Comparison of ENCODE assay signal across 8 mouse cellular contexts in genomic region chr7:29852831-29853218, GRCm38 (mm10). TPM values are rescaled to one million over a fixed set of nuclear protein-coding genes. Genes with fewer than 3 reads are reported as not detected.
A peak's percentile ranks its signal among the peaks of the same experiment; 100 is the strongest.
DNase-seq lines count a peak whose midpoint lies in the region; ATAC-seq and TF ChIP-seq lines count a peak whose summit lies in the region.

No protein-coding gene starts in this region.

- peak overlapping the region; percentile 92 for H3K4me2 ChIP-seq in heart, embryonic 12.5 days
- peak overlapping the region; percentile 63 for H3K4me2 ChIP-seq in forebrain, embryonic 16.5 days (ENCODE audit: low read length)

- peaks cover 5% of the 10 kb centered on the region; the same call in 1 of the 2 replicates for H3K4me1 ChIP-seq in heart, embryonic 12.5 days (replicated peaks)
- no peaks in the 10 kb centered on the region for H3K4me1 ChIP-seq in ES-Bruce4 (ENCODE audit: control insufficient read depth, insufficient read depth, low read length)
- H3K4me1 ChIP-seq in forebrain, embryonic 16.5 days (replicated peaks; ENCODE audit: control insufficient read depth, insufficient read depth, low read length), result peaks cover 12% of the 10 kb centered on the region

- H3K79me2 ChIP-seq in macrophage (ENCODE audit: inconsistent target), result no peaks in the 10 kb centered on the region

- H3K9ac ChIP-seq in heart, embryonic 12.5 days, result peak overlapping the region; percentile 65
- peak overlapping the region; percentile 40 for H3K9ac ChIP-seq in ES-Bruce4 (ENCODE audit: low read depth, poor library complexity, severe bottlenecking)
- peak overlapping the region; percentile 58 for H3K9ac ChIP-seq in forebrain, embryonic 16.5 days (replicated peaks; ENCODE audit: low read depth, low read length)

- H3K36me3 ChIP-seq in heart, embryonic 12.5 days, result peaks cover 14% of the 10 kb centered on the region; the same call in 1 of the 2 replicates
- H3K36me3 ChIP-seq in ES-Bruce4 (ENCODE audit: control insufficient read depth, insufficient read depth, low read length, poor library complexity, severe bottlenecking), result peaks cover 9% of the 10 kb centered on the region
- peaks cover 6% of the 10 kb centered on the region for H3K36me3 ChIP-seq in forebrain, embryonic 16.5 days (ENCODE audit: control insufficient read depth, insufficient read depth)
- no peaks in the 10 kb centered on the region for H3K36me3 ChIP-seq in macrophage (ENCODE audit: inconsistent target)

- ATAC-seq in heart, embryonic 12.5 days (ENCODE audit: insufficient number of reproducible peaks, low FRiP score), result no peak
- ATAC-seq in forebrain, embryonic 16.5 days, result 0 out of 2 replicates have a peak, but pooled peaks have one; percentile 2
- no peak for ATAC-seq in megakaryocyte progenitor cell, adult 5-6 weeks (replicated peaks; ENCODE audit: poor library complexity)

- intact Hi-C loops in heart, postnatal 10 days (cut with DNase I), result loop anchor here (5.0 kb wide), 1 partner anchor 86 kb away; the partner anchor contains the start of gene Zfp84

- no peak for TF ChIP-seq EP300 in ES-Bruce4 (IDR thresholded peaks at IDR 0.05; ENCODE audit: insufficient read depth, low read depth, low read length)

- H3K4me3 ChIP-seq in heart, embryonic 12.5 days, result peak overlapping the region; percentile 66
- H3K4me3 ChIP-seq in ES-Bruce4 (ENCODE audit: low read depth, low read length), result peak overlapping the region; percentile 83
- peak overlapping the region; percentile 46 for H3K4me3 ChIP-seq in forebrain, embryonic 16.5 days (replicated peaks; ENCODE audit: low read length)
- peak overlapping the region; percentile 71 for H3K4me3 ChIP-seq in macrophage (ENCODE audit: inconsistent target)

- no peak overlapping the region for H3K27ac ChIP-seq in heart, embryonic 12.5 days (ENCODE audit: poor library complexity, severe bottlenecking)
- H3K27ac ChIP-seq in ES-Bruce4 (ENCODE audit: insufficient read depth, low read length), result no peak overlapping the region
- no peak overlapping the region for H3K27ac ChIP-seq in forebrain, embryonic 16.5 days (ENCODE audit: low read length)
- H3K27ac ChIP-seq in macrophage, result no peak overlapping the region

- TF ChIP-seq CTCF in ES-Bruce4 (IDR thresholded peaks at IDR 0.05; ENCODE audit: low read depth, low read length), result no peak

- no peak for DNase-seq in heart, postnatal 10 days
- no peak for DNase-seq in adrenal gland, postnatal 36 days
- no peak for DNase-seq in spleen, postnatal 36 days (ENCODE audit: low spot score in 2 of 2)

- H3K27me3 ChIP-seq in heart, embryonic 12.5 days (replicated peaks), result no peaks in the 10 kb centered on the region
- H3K27me3 ChIP-seq in ES-Bruce4 (ENCODE audit: control insufficient read depth, insufficient read depth, low read length, poor library complexity, severe bottlenecking), result no peaks in the 10 kb centered on the region
- no peaks in the 10 kb centered on the region for H3K27me3 ChIP-seq in forebrain, embryonic 16.5 days (replicated peaks; ENCODE audit: control insufficient read depth, insufficient read depth, low read length)

- no peak for TF ChIP-seq POLR2A in ES-Bruce4 (IDR thresholded peaks at IDR 0.05; ENCODE audit: insufficient read depth, low read length)

- 0 out of 2 replicates have a peak, but pooled peaks cover 6% of the 10 kb centered on the region for H3K9me3 ChIP-seq in heart, embryonic 12.5 days (replicated peaks)
- H3K9me3 ChIP-seq in ES-Bruce4 (replicated peaks; ENCODE audit: control insufficient read depth, insufficient read depth, low read length, poor library complexity, severe bottlenecking), result 0 out of 2 replicates have a peak, but pooled peaks cover 3% of the 10 kb centered on the region
- no peaks in the 10 kb centered on the region for H3K9me3 ChIP-seq in forebrain, embryonic 16.5 days (ENCODE audit: control insufficient read depth, low read length)

- WGBS in heart, embryonic 12.5 days, result 50% methylated on average over 9 of the region's 9 CpGs
- WGBS in forebrain, embryonic 16.5 days, result 55% methylated on average over 9 of the region's 9 CpGs
- WGBS in macrophage (ENCODE audit: missing documents), result 65% methylated on average over 9 of the region's 9 CpGs

RNA-seq across cellular contexts. Expression of gene Zfp940, which starts 0.6 kb away (rescaled TPM):
- 2.7 and 3.0 TPM in 2 replicates for polyA plus RNA-seq in heart, embryonic 12.5 days (2016; fragmentation: Nextera tagmentation; extraction: Ambion mirVana)
- total RNA-seq in heart, postnatal 10 days (2021), result under 1 TPM; 0.37 to 0.48 TPM
- polyA plus RNA-seq in ES-Bruce4 (2011; ENCODE audit: insufficient read depth, insufficient read length, low read depth, missing spikeins) (10.2 and 13.9 TPM in 2 replicates), macrophage (2018) (0.31 to 0.79 TPM (median 0.50 TPM) in 3 replicates)
- 15.7 and 18.2 TPM in 2 replicates for polyA plus RNA-seq in forebrain, embryonic 16.5 days (2015; fragmentation: Nextera tagmentation; extraction: Ambion mirVana)
- 1 to 10 TPM in 5 of 26 experiments, under 1 TPM in 13, not detected in 8; 0.12 to 2.1 (median 0.70) TPM for total RNA-seq in macrophage (2018; cell fraction: chromatin; rRNA removed)
- under 1 TPM; 0.14 to 0.82 (median 0.41) TPM for total RNA-seq in macrophage (2018; cell fraction: cytosol; rRNA removed)
- 1 to 10 TPM in 5 of 26 experiments, under 1 TPM in 18, not detected in 3; 0.17 to 2.0 (median 0.50) TPM for total RNA-seq in macrophage (2018; cell fraction: nucleus; rRNA removed)
- total RNA-seq in adrenal gland, postnatal 36 days (2021), result 1 to 10 TPM; 1.3 to 1.4 TPM
- total RNA-seq in megakaryocyte progenitor cell, adult 5-6 weeks (2015), result 3.3 TPM in 2 replicates
- total RNA-seq in megakaryocyte progenitor cell, adult 5-6 weeks (2017), result 4.0 and 5.2 TPM in 2 replicates

RNA-seq across cellular contexts. Expression of gene Zfp420, which starts 7.0 kb away (rescaled TPM):
- polyA plus RNA-seq in heart, embryonic 12.5 days (2016; fragmentation: Nextera tagmentation; extraction: Ambion mirVana), result 4.4 and 4.6 TPM in 2 replicates
- total RNA-seq in heart, postnatal 10 days (2021), result 1 to 10 TPM; 3.1 to 3.8 TPM
- polyA plus RNA-seq in ES-Bruce4 (2011; ENCODE audit: insufficient read depth, insufficient read length, low read depth, missing spikeins), result 11.4 and 13.4 TPM in 2 replicates
- 23.4 and 23.7 TPM in 2 replicates for polyA plus RNA-seq in forebrain, embryonic 16.5 days (2015; fragmentation: Nextera tagmentation; extraction: Ambion mirVana)
- 10 to 100 TPM in 18 of 26 experiments, 1 to 10 TPM in 8; 3.2 to 39.4 (median 16.0) TPM for total RNA-seq in macrophage (2018; cell fraction: chromatin; rRNA removed)
- 1 to 10 TPM in 21 of 26 experiments, under 1 TPM in 5; 0.29 to 4.1 (median 1.9) TPM for total RNA-seq in macrophage (2018; cell fraction: cytosol; rRNA removed)
- 10 to 100 TPM in 15 of 26 experiments, 1 to 10 TPM in 11; 3.6 to 32.3 (median 11.0) TPM for total RNA-seq in macrophage (2018; cell fraction: nucleus; rRNA removed)
- polyA plus RNA-seq in macrophage (2018), result 2.0 to 2.8 TPM (median 2.5 TPM) in 3 replicates
- 1 to 10 TPM; 5.0 to 6.3 TPM for total RNA-seq in adrenal gland, postnatal 36 days (2021)
- total RNA-seq in megakaryocyte progenitor cell, adult 5-6 weeks (2015), result 4.5 and 7.4 TPM in 2 replicates
- 0.96 and 2.9 TPM in 2 replicates for total RNA-seq in megakaryocyte progenitor cell, adult 5-6 weeks (2017)

RNA-seq across cellular contexts. Expression of gene Zfp790, which starts 36.9 kb away (rescaled TPM):
- polyA plus RNA-seq in heart, embryonic 12.5 days (2016; fragmentation: Nextera tagmentation; extraction: Ambion mirVana), result 10.9 and 11.4 TPM in 2 replicates
- total RNA-seq in heart, postnatal 10 days (2021), result 10 to 100 TPM; 12.0 to 14.1 TPM
- polyA plus RNA-seq in ES-Bruce4 (2011; ENCODE audit: insufficient read depth, insufficient read length, low read depth, missing spikeins) (6.2 and 7.4 TPM in 2 replicates), macrophage (2018) (7.8 to 8.9 TPM (median 8.4 TPM) in 3 replicates)
- polyA plus RNA-seq in forebrain, embryonic 16.5 days (2015; fragmentation: Nextera tagmentation; extraction: Ambion mirVana), result 33.8 and 37.1 TPM in 2 replicates
- total RNA-seq in macrophage (2018; cell fraction: chromatin; rRNA removed), result 10 to 100 TPM in 16 of 26 experiments, 1 to 10 TPM in 10; 3.9 to 36.7 (median 15.8) TPM
- 10 to 100 TPM in 15 of 26 experiments, 1 to 10 TPM in 11; 2.8 to 14.3 (median 10.5) TPM for total RNA-seq in macrophage (2018; cell fraction: cytosol; rRNA removed)
- 10 to 100 TPM in 11 of 26 experiments, 1 to 10 TPM in 15; 2.3 to 27.0 (median 8.9) TPM for total RNA-seq in macrophage (2018; cell fraction: nucleus; rRNA removed)
- 10 to 100 TPM; 15.6 to 16.0 TPM for total RNA-seq in adrenal gland, postnatal 36 days (2021)
- 4.8 and 5.7 TPM in 2 replicates for total RNA-seq in megakaryocyte progenitor cell, adult 5-6 weeks (2015)
- total RNA-seq in megakaryocyte progenitor cell, adult 5-6 weeks (2017), result 9.4 and 10.0 TPM in 2 replicates

RNA-seq across cellular contexts. Expression of gene Zfp27, which starts 53.5 kb away (rescaled TPM):
- 9.1 and 9.9 TPM in 2 replicates for polyA plus RNA-seq in heart, embryonic 12.5 days (2016; fragmentation: Nextera tagmentation; extraction: Ambion mirVana)
- total RNA-seq in heart, postnatal 10 days (2021), result 10 to 100 TPM; 10.0 to 11.2 TPM
- polyA plus RNA-seq in ES-Bruce4 (2011; ENCODE audit: insufficient read depth, insufficient read length, low read depth, missing spikeins), result 3.7 and 5.0 TPM in 2 replicates
- polyA plus RNA-seq in forebrain, embryonic 16.5 days (2015; fragmentation: Nextera tagmentation; extraction: Ambion mirVana), result 18.0 and 20.5 TPM in 2 replicates
- 10 to 100 TPM in 15 of 26 experiments, 1 to 10 TPM in 11; 2.2 to 18.6 (median 10.8) TPM for total RNA-seq in macrophage (2018; cell fraction: chromatin; rRNA removed)
- 1 to 10 TPM in 22 of 26 experiments, under 1 TPM in 4; 0.51 to 6.0 (median 3.6) TPM for total RNA-seq in macrophage (2018; cell fraction: cytosol; rRNA removed)
- total RNA-seq in macrophage (2018; cell fraction: nucleus; rRNA removed), result 10 to 100 TPM in 10 of 26 experiments, 1 to 10 TPM in 16; 1.2 to 14.1 (median 8.6) TPM
- 2.9 to 5.0 TPM (median 3.6 TPM) in 3 replicates for polyA plus RNA-seq in macrophage (2018)
- total RNA-seq in adrenal gland, postnatal 36 days (2021), result 10 to 100 TPM in 1 of 2 experiments, 1 to 10 TPM in 1; 8.5 to 11.2 TPM
- total RNA-seq in megakaryocyte progenitor cell, adult 5-6 weeks (2015), result 6.9 and 8.0 TPM in 2 replicates
- 5.5 and 12.1 TPM in 2 replicates for total RNA-seq in megakaryocyte progenitor cell, adult 5-6 weeks (2017)

RNA-seq across cellular contexts. Expression of gene Zfp383, which starts 55.2 kb away (rescaled TPM):
- 3.3 and 3.8 TPM in 2 replicates for polyA plus RNA-seq in heart, embryonic 12.5 days (2016; fragmentation: Nextera tagmentation; extraction: Ambion mirVana)
- 10 to 100 TPM in 1 of 2 experiments, 1 to 10 TPM in 1; 7.6 to 10.3 TPM for total RNA-seq in heart, postnatal 10 days (2021)
- polyA plus RNA-seq in ES-Bruce4 (2011; ENCODE audit: insufficient read depth, insufficient read length, low read depth, missing spikeins), result 10.4 and 10.8 TPM in 2 replicates
- polyA plus RNA-seq in forebrain, embryonic 16.5 days (2015; fragmentation: Nextera tagmentation; extraction: Ambion mirVana), result 7.5 and 7.8 TPM in 2 replicates
- 1 to 10 TPM in 15 of 26 experiments, under 1 TPM in 8, not detected in 3; 0.31 to 4.4 (median 1.5) TPM for total RNA-seq in macrophage (2018; cell fraction: chromatin; rRNA removed)
- 1 to 10 TPM in 15 of 26 experiments, under 1 TPM in 11; 0.24 to 2.0 (median 1.1) TPM for total RNA-seq in macrophage (2018; cell fraction: cytosol; rRNA removed)
- total RNA-seq in macrophage (2018; cell fraction: nucleus; rRNA removed), result 1 to 10 TPM in 15 of 26 experiments, under 1 TPM in 11; 0.20 to 4.7 (median 1.2) TPM
- 1.3 to 2.7 TPM (median 1.6 TPM) in 3 replicates for polyA plus RNA-seq in macrophage (2018)
- total RNA-seq in adrenal gland, postnatal 36 days (2021), result 1 to 10 TPM; 6.5 TPM
- 0.95 and 1.1 TPM in 2 replicates for total RNA-seq in megakaryocyte progenitor cell, adult 5-6 weeks (2015)
- total RNA-seq in megakaryocyte progenitor cell, adult 5-6 weeks (2017), result 1.00 and 1.0 TPM in 2 replicates
